Mouse (Mus musculus) ES-E14 (cell line): ENCODE measurements at regions not wholly inside any gene's neighbourhood (a gene's known extent, or its start where the extent isn't known, plus 50 kb on each side); places are given as distances from the start of the nearest gene placed in this dataset.

Source experiments
- DNase-seq: peaks from one replicate; pipeline ENCODE4 v3.0.0-alpha.2; 2013; ENCODE audit warnings: low read depth, low spot score
- H3K27ac ChIP-seq: 2 replicates; pipeline ENCODE4 v1.5.1; 2012; ENCODE audit warnings: low read depth, mild to moderate bottlenecking, low read length, moderate library complexity, mixed read lengths; ENCODE audit not compliant: poor library complexity, insufficient read depth, severe bottlenecking
- H3K36me3 ChIP-seq: 2 replicates; pipeline ENCODE4 v1.6.1; 2012; ENCODE audit warnings: mild to moderate bottlenecking, low read length, moderate library complexity, mixed read lengths; ENCODE audit not compliant: control insufficient read depth, poor library complexity, insufficient read depth, severe bottlenecking
- H3K4me1 ChIP-seq, 2 experiments: fragments of 150-350 bp in 1 of 2; sonication (generic) in 1 of 2; 2 replicates each; pipeline ENCODE4 v1.6.1; 2012; ENCODE audit warnings: low read length in 2 of 2, mild to moderate bottlenecking in 1 of 2, mixed read lengths in 1 of 2; ENCODE audit not compliant: control insufficient read depth in 2 of 2, insufficient read depth in 2 of 2, poor library complexity in 1 of 2
- H3K4me3 ChIP-seq, 2 experiments: fragments of 150-350 bp in 1 of 2; sonication (generic) in 1 of 2; 2 replicates each; pipeline ENCODE4 v1.5.1; 2012; ENCODE audit warnings: low read length in 2 of 2, low read depth in 1 of 2, mild to moderate bottlenecking in 1 of 2, mixed read lengths in 1 of 2; ENCODE audit not compliant: insufficient read depth in 1 of 2, poor library complexity in 1 of 2, severe bottlenecking in 1 of 2
- H3K9ac ChIP-seq: 2 replicates; pipeline ENCODE4 v1.6.1; 2012; ENCODE audit warnings: low read depth, mild to moderate bottlenecking, low read length, mixed read lengths; ENCODE audit not compliant: poor library complexity, insufficient read depth, severe bottlenecking
- H3K9me3 ChIP-seq: fragments of 150-350 bp; sonication (generic); 2 replicates; pipeline ENCODE4 v1.6.1; 2012; ENCODE audit warnings: low read depth, mild to moderate bottlenecking, low read length; ENCODE audit not compliant: control insufficient read depth, insufficient read depth
- CHD2 ChIP-seq: IDR thresholded peaks from 2 replicates; pipeline ENCODE4 v1.6.1; 2014; ENCODE audit warnings: mild to moderate bottlenecking, low read depth, low read length, inconsistent platforms
- HCFC1 ChIP-seq: IDR thresholded peaks from 2 replicates; pipeline ENCODE4 v1.6.1; 2012; ENCODE audit warnings: low read length, inconsistent platforms, borderline replicate concordance; ENCODE audit not compliant: insufficient read depth
- MAFK ChIP-seq: IDR thresholded peaks from 2 replicates; pipeline ENCODE4 v1.6.1; 2014; ENCODE audit warnings: mild to moderate bottlenecking, low read depth, low read length, inconsistent platforms; ENCODE audit not compliant: insufficient read depth
- ZC3H11A ChIP-seq: IDR thresholded peaks from 2 replicates; pipeline ENCODE4 v1.6.1; 2012; ENCODE audit warnings: low read depth, mild to moderate bottlenecking, inconsistent platforms, low read length, borderline replicate concordance
- ZNF384 ChIP-seq: IDR thresholded peaks from 2 replicates; pipeline ENCODE4 v1.6.1; 2012; ENCODE audit warnings: low read depth, low read length, inconsistent platforms
- in situ Hi-C, 2 experiments: fragments of 600-800 bp; cut with MboI; formaldehyde crosslinking; loops; one replicate each; pipeline ENCODE4 v1.15.1; 2025; ENCODE audit warnings: low sequenced_read_pairs in 2 of 2, inconsistent platforms in 1 of 2; ENCODE audit not compliant: unreplicated experiment in 2 of 2

DNA sequence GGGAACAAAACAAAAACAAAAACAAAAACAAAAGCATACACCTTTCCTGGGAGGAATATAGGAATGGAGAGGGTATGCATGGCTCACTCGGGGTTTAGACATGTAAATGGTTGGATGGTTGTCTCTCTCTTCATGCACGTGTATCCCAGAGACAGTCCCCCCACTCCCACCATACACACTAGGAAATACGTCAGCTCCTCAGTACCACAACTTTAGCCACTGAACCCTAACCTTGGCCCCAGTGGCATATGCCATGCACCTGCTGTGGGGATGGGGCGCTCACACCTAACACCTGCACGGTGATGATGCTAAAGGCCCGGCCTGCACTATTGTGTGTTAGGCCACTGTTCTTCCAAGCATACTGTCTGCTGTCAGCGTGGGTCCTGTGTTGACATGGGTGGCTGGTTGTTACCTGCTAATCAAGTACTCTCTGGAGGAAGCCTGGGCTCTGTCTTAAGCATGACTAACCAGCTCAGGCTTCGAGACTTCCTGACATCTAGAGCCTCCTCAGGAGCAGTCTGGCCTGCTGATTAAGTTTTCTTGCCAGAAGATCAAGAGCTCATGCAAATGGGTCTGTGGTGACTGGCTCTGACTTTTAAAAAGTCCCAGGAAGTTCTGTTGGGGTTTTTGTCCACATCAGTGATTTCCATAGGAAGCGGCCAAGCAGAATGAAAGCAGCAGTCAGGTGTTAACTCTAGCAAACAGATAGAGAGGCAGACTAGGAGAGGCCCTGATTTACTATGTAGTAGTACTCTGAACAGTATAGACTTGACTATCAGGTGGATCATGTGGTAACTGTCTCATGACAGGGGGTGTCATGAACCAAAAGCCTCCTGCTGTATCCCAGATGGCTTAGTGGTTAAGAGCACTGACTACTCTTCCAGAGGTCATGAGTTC lies 178.9 kb upstream of the Stt3b start:
- DNase-seq: no peak
- Histone ChIP-seq H3K4me1 (no peaks in the 10 kb centered on the region), H3K27ac (no peak overlapping the region), H3K9ac (no peak overlapping the region), H3K4me3 (no peak overlapping the region), H3K9me3 (no peaks in the 10 kb centered on the region), H3K36me3 (no peaks in the 10 kb centered on the region)
- TF ChIP-seq ZC3H11A: no peak
- no peak for TF ChIP-seq HCFC1
- no peak for TF ChIP-seq CHD2
- TF ChIP-seq ZNF384: no peak
- no peak for TF ChIP-seq MAFK
- in situ Hi-C loops: no loop called here

DNA sequence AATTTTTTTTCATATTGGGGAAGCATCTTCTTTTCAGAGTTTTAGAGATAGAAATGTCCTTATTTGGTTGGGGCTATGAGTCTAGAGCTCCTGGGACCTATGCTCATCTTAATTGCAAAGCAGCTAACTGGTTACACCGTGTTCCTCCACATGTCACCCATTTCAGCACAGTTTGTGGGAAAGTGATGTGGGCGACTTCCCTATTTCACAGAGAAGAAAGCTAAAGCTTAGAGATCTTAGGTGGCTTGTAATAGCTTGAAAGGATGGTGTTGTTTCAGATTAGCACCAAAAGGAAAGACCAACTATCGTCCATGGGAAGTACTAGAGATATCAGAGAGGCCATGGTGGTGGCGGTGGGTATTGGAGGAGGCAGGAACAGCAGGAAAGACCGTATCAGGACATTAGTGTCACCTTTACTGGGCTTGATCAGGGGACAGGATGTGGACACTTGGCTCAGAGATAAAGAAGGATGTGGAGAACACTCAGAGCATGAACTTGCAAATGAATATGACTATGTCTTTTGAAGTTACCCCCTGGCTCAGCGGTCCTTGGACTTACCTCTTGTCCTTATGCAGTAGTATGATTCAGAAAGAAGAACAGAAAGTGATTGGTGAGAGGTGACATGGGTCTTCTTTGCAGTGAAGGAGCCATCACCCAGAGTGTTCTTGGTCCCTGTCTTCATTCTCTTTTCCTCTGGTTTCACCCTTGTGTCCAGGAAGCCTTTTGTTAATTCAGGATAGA lies 182.4 kb upstream of the Stt3b start:
- Histone ChIP-seq H3K4me3 (no peak overlapping the region), H3K4me1 (no peaks in the 10 kb centered on the region), H3K36me3 (no peaks in the 10 kb centered on the region), H3K9me3 (no peaks in the 10 kb centered on the region), H3K27ac (no peak overlapping the region), H3K9ac (no peak overlapping the region)
- TF ChIP-seq ZC3H11A (no peak), ZNF384 (no peak), MAFK (no peak), HCFC1 (no peak), CHD2 (no peak)
- in situ Hi-C loops: no loop called here
- DNase-seq: no peak

DNA sequence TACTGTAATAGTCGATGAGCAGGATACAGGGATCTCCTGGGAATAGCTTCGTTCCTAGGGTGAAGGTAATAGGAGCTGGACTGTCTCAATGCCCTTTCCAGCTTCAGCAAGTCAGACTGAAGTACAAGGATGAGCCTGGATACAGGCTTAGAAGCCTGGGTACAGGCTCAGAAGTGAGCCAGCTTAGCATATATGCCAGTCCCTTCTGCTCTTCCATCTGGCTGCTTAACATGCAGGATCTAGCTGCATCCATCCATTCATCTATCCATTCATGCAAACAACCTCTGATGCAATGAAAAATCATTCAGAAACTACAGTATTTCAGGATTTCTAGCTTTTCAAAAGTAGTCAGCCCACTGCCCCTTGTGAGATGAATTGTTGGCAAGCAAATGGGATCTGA lies 183.5 kb upstream of the Stt3b start:
- no peak for DNase-seq
- Histone ChIP-seq H3K27ac (no peak overlapping the region), H3K4me1 (no peaks in the 10 kb centered on the region), H3K9ac (no peak overlapping the region), H3K36me3 (no peaks in the 10 kb centered on the region), H3K9me3 (no peaks in the 10 kb centered on the region), H3K4me3 (no peak overlapping the region)
- in situ Hi-C loops: no loop called here
- TF ChIP-seq ZC3H11A: no peak
- no peak for TF ChIP-seq MAFK
- TF ChIP-seq ZNF384: no peak
- no peak for TF ChIP-seq HCFC1
- TF ChIP-seq CHD2: no peak

DNA sequence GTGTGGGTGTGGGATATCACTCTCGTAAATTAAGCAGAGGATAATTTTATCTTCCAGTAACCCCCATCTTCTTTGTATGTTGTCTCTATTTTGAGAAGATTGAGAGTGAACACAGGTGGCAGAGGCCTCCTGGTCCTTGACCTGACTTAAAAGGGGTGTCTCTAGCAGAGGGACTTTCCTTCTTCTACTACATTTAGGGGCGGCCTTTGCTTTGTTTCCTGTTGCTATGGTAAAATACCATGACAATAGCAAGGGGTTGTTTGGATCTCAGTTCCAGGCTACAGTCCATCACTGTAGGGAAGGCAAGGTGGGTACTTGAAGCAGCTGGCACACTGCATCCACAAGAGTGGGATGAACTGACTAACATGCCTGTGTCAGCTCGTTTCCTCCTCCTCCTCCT lies 189.3 kb upstream of the Stt3b start:
- H3K27ac ChIP-seq: no peak overlapping the region
- in situ Hi-C loops: no loop called here
- H3K36me3 ChIP-seq: no peaks in the 10 kb centered on the region
- H3K9me3 ChIP-seq: no peaks in the 10 kb centered on the region
- H3K4me3 ChIP-seq: no peak overlapping the region
- no peak for TF ChIP-seq HCFC1
- no peak for TF ChIP-seq ZNF384
- no peak overlapping the region for H3K9ac ChIP-seq
- no peak for DNase-seq
- H3K4me1 ChIP-seq: no peaks in the 10 kb centered on the region
